In the genomic region with DNA sequence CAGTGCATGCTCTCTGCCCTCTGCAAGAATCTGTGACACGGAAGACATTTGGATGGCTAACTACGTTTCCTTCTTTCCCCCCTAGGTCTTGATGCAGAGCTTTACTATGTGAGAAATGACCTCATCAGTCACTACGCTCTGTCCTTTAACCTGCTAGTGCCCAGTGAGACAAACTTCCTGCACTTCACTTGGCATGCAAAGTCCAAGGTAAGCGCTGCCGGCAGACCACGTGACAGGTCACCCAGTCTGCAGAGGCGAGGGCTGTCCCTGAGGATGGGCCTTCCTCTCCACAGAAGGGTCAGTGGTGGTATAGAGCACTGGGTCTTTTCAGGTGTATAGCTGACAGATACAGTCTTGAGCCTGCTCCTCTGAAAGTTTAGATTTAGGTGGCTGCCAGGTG, we compare ENCODE assay signal across 15 mouse cellular contexts. TPM values are rescaled to one million over a fixed set of nuclear protein-coding genes. Genes with fewer than 3 reads are reported as not detected.
A peak's percentile ranks its signal among the peaks of the same experiment; 100 is the strongest.
DNase-seq lines count a peak whose midpoint lies in the region; ATAC-seq and TF ChIP-seq lines count a peak whose summit lies in the region.
"Had no signal": no experiment of that assay in that cellular context is flagged by ENCODE, and none has a peak within 500 bp of the region (broad histone marks: within the 10 kb centered on the region; RNA-seq: fewer than 3 reads in every experiment).

No protein-coding gene starts in this region.

- no peak for TF ChIP-seq POLR2A in small intestine, adult 2 months (IDR thresholded peaks at IDR 0.05; ENCODE audit: low read depth, low read length)

- H3K4me1 ChIP-seq in heart, embryonic 10.5 days, result peaks cover 62% of the 10 kb centered on the region
- peaks cover 75% of the 10 kb centered on the region for H3K4me1 ChIP-seq in lung, embryonic 15.5 days
- H3K4me1 ChIP-seq in kidney, embryonic 16.5 days (ENCODE audit: insufficient read depth, low read length), result peaks cover 56% of the 10 kb centered on the region
- peaks cover 28% of the 10 kb centered on the region for H3K4me1 ChIP-seq in small intestine, adult 2 months (ENCODE audit: control insufficient read depth, insufficient read depth, insufficient read length, low read length)

- WGBS in heart, embryonic 10.5 days, result 70% methylated on average over 7 of the region's 7 CpGs
- 53% methylated on average over 7 of the region's 7 CpGs for WGBS in lung, embryonic 15.5 days
- WGBS in kidney, embryonic 16.5 days, result 59% methylated on average over 7 of the region's 7 CpGs
- WGBS in small intestine, adult 2 months, result 34% methylated on average over 7 of the region's 7 CpGs

- no peak for TF ChIP-seq CTCF in small intestine, adult 2 months (IDR thresholded peaks at IDR 0.05; ENCODE audit: extremely low read depth, insufficient read length, insufficient replicate concordance, low read depth, low read length)

- H3K9me3 ChIP-seq in heart, embryonic 10.5 days, result 0 out of 2 replicates have a peak, but pooled peaks cover 2% of the 10 kb centered on the region
- H3K9me3 ChIP-seq in lung, embryonic 15.5 days, result no peaks in the 10 kb centered on the region
- H3K9me3 ChIP-seq in kidney, embryonic 16.5 days (ENCODE audit: low read length), result peaks cover 10% of the 10 kb centered on the region

- H3K36me3 ChIP-seq in heart, embryonic 10.5 days, result peaks cover 35% of the 10 kb centered on the region
- H3K36me3 ChIP-seq in lung, embryonic 15.5 days, result peaks cover 9% of the 10 kb centered on the region
- peaks cover 13% of the 10 kb centered on the region; the same call in 1 of the 2 replicates for H3K36me3 ChIP-seq in kidney, embryonic 16.5 days (ENCODE audit: insufficient read depth, low read length)
- H3K36me3 ChIP-seq in small intestine, adult 2 months (ENCODE audit: control insufficient read depth, insufficient read depth, low read length), result 0 out of 2 replicates have a peak, but pooled peaks cover 2% of the 10 kb centered on the region

- H3K27me3 ChIP-seq in heart, embryonic 10.5 days (ENCODE audit: insufficient read depth, poor library complexity, severe bottlenecking), result no peaks in the 10 kb centered on the region
- H3K27me3 ChIP-seq in lung, embryonic 15.5 days, result no peaks in the 10 kb centered on the region
- no peaks in the 10 kb centered on the region for H3K27me3 ChIP-seq in kidney, embryonic 16.5 days (ENCODE audit: insufficient read depth, low read length)
- no peaks in the 10 kb centered on the region for H3K27me3 ChIP-seq in small intestine, adult 2 months (ENCODE audit: control insufficient read depth, insufficient read depth, low read length)
- H3K27me3 ChIP-seq: limb, embryonic 12.5 days had no signal

- peak overlapping the region; percentile 4 for H3K27ac ChIP-seq in heart, embryonic 10.5 days
- 0 out of 2 replicates have a peak overlapping the region, but pooled peaks have one; percentile 30 for H3K27ac ChIP-seq in lung, embryonic 15.5 days
- H3K27ac ChIP-seq in kidney, embryonic 16.5 days (ENCODE audit: low read length), result peak overlapping the region; percentile 2; the same call in 1 of the 2 replicates
- peak overlapping the region; percentile 62 for H3K27ac ChIP-seq in small intestine, adult 2 months (ENCODE audit: insufficient read depth, low read depth, low read length)
- H3K27ac ChIP-seq: hindbrain, postnatal 0 days; limb, embryonic 12.5 days had no signal

- H3K4me2 ChIP-seq in lung, embryonic 15.5 days, result no peak overlapping the region
- H3K4me2 ChIP-seq in kidney, embryonic 16.5 days (replicated peaks; ENCODE audit: low read depth, low read length), result no peak overlapping the region
- H3K4me2 ChIP-seq: limb, embryonic 12.5 days had no signal

- no peak for DNase-seq in heart, embryonic 10.5 days (ENCODE audit: low spot score)
- no peak for DNase-seq in heart, postnatal 4 days
- DNase-seq in lung, postnatal 10 days, result no peak
- no peak for DNase-seq in left cerebral cortex, postnatal 10 days (ENCODE audit: extremely low spot score in 1 of 2, low spot score in 2 of 2)
- DNase-seq: cerebellum, postnatal 25 days; forebrain, postnatal 0 days; gastrocnemius, postnatal 25 days; right cerebral cortex, postnatal 14 days had no signal

- no peak overlapping the region for H3K4me3 ChIP-seq in heart, embryonic 10.5 days
- H3K4me3 ChIP-seq in lung, embryonic 15.5 days, result no peak overlapping the region
- H3K4me3 ChIP-seq in kidney, embryonic 16.5 days (ENCODE audit: low read length), result no peak overlapping the region
- H3K4me3 ChIP-seq in small intestine, adult 2 months (ENCODE audit: low read depth, low read length), result no peak overlapping the region
- H3K4me3 ChIP-seq: limb, embryonic 12.5 days; megakaryocyte, embryonic 14.5 days had no signal

- intact Hi-C loops in left cerebral cortex, postnatal 10 days (cut with DNase I), result loop anchor here (10.0 kb wide), 1 partner anchor 147 kb away; a partner anchor contains a TSS

- H3K9ac ChIP-seq in lung, embryonic 15.5 days, result no peak overlapping the region
- no peak overlapping the region for H3K9ac ChIP-seq in kidney, embryonic 16.5 days (replicated peaks; ENCODE audit: low read length)
- H3K9ac ChIP-seq: forebrain, postnatal 0 days; limb, embryonic 12.5 days had no signal

- ATAC-seq in lung, embryonic 15.5 days (ENCODE audit: borderline replicate concordance, extremely low read depth, low FRiP score, low TSS enrichment), result no peak
- 0 out of 2 replicates have a peak, but pooled peaks have one; percentile 10 for ATAC-seq in kidney, embryonic 16.5 days (ENCODE audit: low FRiP score, low TSS enrichment)
- no peak for ATAC-seq in megakaryocyte-erythroid progenitor cell, adult 5-6 weeks (replicated peaks; ENCODE audit: low FRiP score, low TSS enrichment, poor library complexity, severe bottlenecking)
- ATAC-seq: forebrain, postnatal 0 days; hindbrain, postnatal 0 days had no signal

RNA-seq across cellular contexts. Expression of a gene that starts 27.1 kb away (rescaled TPM):
- polyA plus RNA-seq in heart, embryonic 10.5 days (2016; fragmentation: Nextera tagmentation; extraction: Ambion mirVana), result 11.6 and 15.7 TPM in 2 replicates
- total RNA-seq in heart, postnatal 4 days (2021), result 10 to 100 TPM; 55.2 to 57.8 TPM
- 23.4 and 25.6 TPM in 2 replicates for polyA plus RNA-seq in lung, embryonic 15.5 days (2015; fragmentation: Nextera tagmentation; extraction: Ambion mirVana)
- polyA plus RNA-seq in kidney, embryonic 16.5 days (2015; fragmentation: Nextera tagmentation; extraction: Ambion mirVana), result 17.0 and 18.5 TPM in 2 replicates
- 17.0 and 36.0 TPM in 2 replicates for polyA plus RNA-seq in small intestine, adult 2 months (2012; rRNA removed)
- 10 to 100 TPM; 29.2 to 30.1 TPM for total RNA-seq in left cerebral cortex, postnatal 10 days (2021)
- 17.0 and 17.5 TPM in 2 replicates for total RNA-seq in megakaryocyte-erythroid progenitor cell, adult 5-6 weeks (2014; fragmentation: Nextera tagmentation)
- 13.8 and 23.8 TPM in 2 replicates for total RNA-seq in megakaryocyte-erythroid progenitor cell, adult 5-6 weeks (2017)

Comparison
In these comparisons a context has a peak if more than half of its experiments do, and no peak if none do; other contexts are left out.
1. H3K27ac ChIP-seq: peak in every context shown above with its lines; median percentile 62 in small intestine, adult 2 months; 30 in lung, embryonic 15.5 days; 4 in heart, embryonic 10.5 days; 2 in kidney, embryonic 16.5 days.